Mouse (Mus musculus) limb, embryonic 12.5 days (tissue): Measurements from ENCODE around the gene Gadd45a. TPM values are rescaled to one million over a fixed set of nuclear protein-coding genes. Genes with fewer than 3 reads are reported as not detected.
A peak's percentile ranks its signal among the peaks of the same experiment; 100 is the strongest.
"Not testable (repeated sequence)": the region's sequence is repeated elsewhere in the genome, so short reads cannot be mapped to it uniquely, and the experiment has no call there.

ENCODE experiments used
- ATAC-seq: fragments of 200-750 bp; cut with Nextera tagmentation; 2 replicates; pipeline ENCODE4 v1.8.0; 2017; ENCODE audit warnings: low read depth, moderate TSS enrichment; ENCODE audit not compliant: insufficient number of reproducible peaks, insufficient read depth, low FRiP score, low TSS enrichment
- H3K27ac ChIP-seq: fragments of 300-500 bp; sonication (generic); 2 replicates; pipeline ENCODE4 v1.5.1; 2016; ENCODE audit warnings: mild to moderate bottlenecking, moderate library complexity
- H3K27me3 ChIP-seq: fragments of 300-500 bp; sonication (generic); 2 replicates; pipeline ENCODE4 v1.6.1; 2016; ENCODE audit warnings: mild to moderate bottlenecking, moderate library complexity
- H3K36me3 ChIP-seq: fragments of 300-500 bp; sonication (generic); 2 replicates; pipeline ENCODE4 v1.6.1; 2016; ENCODE audit warnings: mild to moderate bottlenecking, moderate library complexity
- H3K4me1 ChIP-seq: fragments of 300-500 bp; sonication (generic); replicated peaks from 2 replicates; pipeline ENCODE4 v1.6.1; 2016
- H3K4me2 ChIP-seq: fragments of 300-500 bp; sonication (generic); 2 replicates; pipeline ENCODE4 v1.6.1; 2016; ENCODE audit warnings: mild to moderate bottlenecking, moderate library complexity
- H3K4me3 ChIP-seq: fragments of 300-500 bp; sonication (generic); replicated peaks from 2 replicates; pipeline ENCODE4 v1.5.1; 2016; ENCODE audit warnings: mild to moderate bottlenecking
- H3K9ac ChIP-seq: fragments of 300-500 bp; sonication (generic); replicated peaks from 2 replicates; pipeline ENCODE4 v1.6.1; 2016; ENCODE audit warnings: mild to moderate bottlenecking, moderate library complexity
- H3K9me3 ChIP-seq: fragments of 300-500 bp; sonication (generic); 2 replicates; pipeline ENCODE4 v1.6.1; 2016; ENCODE audit warnings: mild to moderate bottlenecking, moderate library complexity
- WGBS: fragments of 180-500 bp; shearing (Covaris S2); methylation state at CpG from one replicate; pipeline ENCODE4 v1.1.7; 2016; 5-methylcytosine and 5-hydroxymethylcytosine counted together
- polyA plus RNA-seq: library from polyadenylated mRNA; unstranded; fragments of >200 nt; fragmentation: Nextera tagmentation; extraction: Ambion mirVana; gene quantifications from 2 replicates; pipeline ENCODE4 v1.2.1, GENCODE M21; 2016

Gadd45a gene
- polyA plus RNA-seq, 1 experiment from 2014 or later: 23.1 TPM

DNA sequence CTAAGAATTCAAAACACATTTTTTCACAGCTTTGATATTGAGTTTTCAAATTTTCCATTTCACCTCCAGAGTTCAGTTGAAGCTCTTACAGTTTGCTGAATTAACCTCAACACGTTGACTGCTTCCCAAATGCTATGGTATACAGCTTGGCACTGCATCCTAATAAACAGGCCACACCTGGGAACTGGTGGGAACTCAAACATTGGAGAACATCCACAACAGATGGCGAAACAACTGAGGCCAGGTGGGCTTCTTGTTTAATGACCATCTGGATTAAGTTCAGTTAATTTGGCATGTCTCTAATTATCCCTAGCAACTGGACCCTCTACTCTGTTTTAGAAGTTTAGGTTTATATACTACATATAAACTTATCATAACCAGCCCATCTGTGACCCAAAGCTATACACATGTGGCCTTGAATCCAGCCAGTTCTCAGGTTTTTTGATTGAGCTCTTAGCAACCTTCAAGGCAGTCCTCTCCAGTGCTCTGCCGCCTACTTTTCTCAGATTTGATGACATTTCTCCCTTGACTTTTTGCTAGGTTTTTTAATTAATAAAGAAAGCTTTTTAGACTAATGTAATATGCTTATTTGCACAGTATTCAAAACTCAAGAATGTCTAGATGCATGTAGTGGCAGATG is 10.9 kb upstream of the Gadd45a start:
- no peaks in the 10 kb centered on the region for H3K9me3 ChIP-seq
- ATAC-seq: 0 out of 2 replicates have a peak, but pooled peaks have one; percentile 47
- no peak overlapping the region for H3K9ac ChIP-seq
- peaks cover 17% of the 10 kb centered on the region for H3K4me1 ChIP-seq
- H3K27me3 ChIP-seq: no peaks in the 10 kb centered on the region
- no peak overlapping the region for H3K4me3 ChIP-seq
- 33% methylated on average over 3 of the region's 3 CpGs for WGBS
- no peak overlapping the region for H3K27ac ChIP-seq
- H3K36me3 ChIP-seq: no peaks in the 10 kb centered on the region
- H3K4me2 ChIP-seq: no peak overlapping the region

GRCm38 (mm10) chr6:67046937-67047336 is 9.7 kb upstream of the Gadd45a start:
- peaks cover 17% of the 10 kb centered on the region for H3K4me1 ChIP-seq

DNA sequence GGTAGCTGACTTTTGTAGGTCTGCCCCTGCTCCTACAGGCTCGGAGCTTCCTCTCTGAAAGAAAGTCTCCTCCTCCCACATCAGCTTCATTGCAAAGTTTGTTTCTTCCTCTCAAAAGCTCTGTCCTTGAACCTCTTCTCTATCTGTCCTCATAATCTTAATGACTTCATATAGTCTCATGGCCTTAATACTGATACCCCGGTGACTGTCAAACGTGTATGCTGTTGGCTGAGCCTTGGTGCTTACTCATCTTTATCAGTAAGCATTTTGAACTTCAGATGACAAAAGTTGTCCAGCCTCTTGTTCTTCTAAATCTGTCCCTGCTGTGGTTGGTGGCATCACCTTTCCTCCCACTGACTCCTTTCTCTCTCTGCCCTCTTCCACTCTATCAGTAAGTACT is 8.2 kb upstream of the Gadd45a start:
- ATAC-seq: no peak
- Histone ChIP-seq H3K4me3 (no peak overlapping the region), H3K9ac (no peak overlapping the region), H3K9me3 (no peaks in the 10 kb centered on the region), H3K27me3 (no peaks in the 10 kb centered on the region), H3K27ac (no peak overlapping the region), H3K4me1 (peaks cover 17% of the 10 kb centered on the region), H3K4me2 (no peak overlapping the region), H3K36me3 (no peaks in the 10 kb centered on the region)
- 91% methylated on average over 3 of the region's 3 CpGs for WGBS

More at GRCm38 (mm10) chr6:67046937-67047336, 9.7 kb upstream of the Gadd45a start:
- Histone ChIP-seq H3K4me3 (no peak overlapping the region), H3K27me3 (no peaks in the 10 kb centered on the region), H3K9me3 (no peaks in the 10 kb centered on the region), H3K36me3 (no peaks in the 10 kb centered on the region), H3K9ac (no peak overlapping the region), H3K4me2 (no peak overlapping the region), H3K27ac (no peak overlapping the region)
- 64% methylated on average over 3 of the region's 3 CpGs for WGBS
- ATAC-seq: no peak

DNA sequence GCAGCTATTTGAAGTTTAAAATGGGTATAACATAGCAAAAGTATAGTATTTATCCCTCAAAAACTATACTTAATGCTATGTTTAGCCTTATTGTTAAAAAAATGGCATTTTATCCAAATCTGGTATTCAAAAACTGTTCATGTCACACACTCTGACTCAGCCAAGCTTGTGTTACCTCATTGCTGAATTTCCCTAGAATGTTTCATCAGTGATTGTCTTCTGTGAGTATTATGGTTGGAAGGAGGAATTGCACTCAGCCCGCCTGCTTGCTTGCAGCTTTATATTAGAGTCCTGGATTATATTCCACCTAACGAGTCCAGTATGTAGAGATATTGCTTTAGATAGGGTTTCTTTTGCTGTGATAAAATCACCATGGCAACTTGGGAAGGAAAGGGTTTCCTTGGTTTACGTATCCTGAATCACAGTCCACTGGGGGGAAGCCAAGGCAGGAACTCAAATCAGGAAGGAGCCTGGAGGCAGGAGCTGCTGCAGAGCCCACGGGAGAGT is 3.7 kb upstream of the Gadd45a start:
- H3K9ac ChIP-seq: no peak overlapping the region
- no peak for ATAC-seq
- H3K27me3 ChIP-seq: no peaks in the 10 kb centered on the region
- H3K4me2 ChIP-seq: no peak overlapping the region
- WGBS: 50% methylated on average over 4 of the region's 4 CpGs
- peaks cover 9% of the 10 kb centered on the region for H3K4me1 ChIP-seq
- no peak overlapping the region for H3K4me3 ChIP-seq
- H3K36me3 ChIP-seq: no peaks in the 10 kb centered on the region
- no peaks in the 10 kb centered on the region for H3K9me3 ChIP-seq
- H3K27ac ChIP-seq: no peak overlapping the region

- H3K36me3 ChIP-seq: no peaks in the 10 kb centered on the region
- H3K4me3 ChIP-seq: no peak overlapping the region
- H3K4me2 ChIP-seq: no peak overlapping the region
- H3K9ac ChIP-seq: no peak overlapping the region
- peaks cover 25% of the 10 kb centered on the region for H3K4me1 ChIP-seq
- ATAC-seq: no peak
- H3K27me3 ChIP-seq: no peaks in the 10 kb centered on the region
- no peaks in the 10 kb centered on the region for H3K9me3 ChIP-seq
- 98% methylated on average over 3 of the region's 3 CpGs for WGBS
- no peak overlapping the region for H3K27ac ChIP-seq
Measured at GRCm38 (mm10) chr6:67038964-67039363, 1.7 kb upstream of the Gadd45a start.

DNA sequence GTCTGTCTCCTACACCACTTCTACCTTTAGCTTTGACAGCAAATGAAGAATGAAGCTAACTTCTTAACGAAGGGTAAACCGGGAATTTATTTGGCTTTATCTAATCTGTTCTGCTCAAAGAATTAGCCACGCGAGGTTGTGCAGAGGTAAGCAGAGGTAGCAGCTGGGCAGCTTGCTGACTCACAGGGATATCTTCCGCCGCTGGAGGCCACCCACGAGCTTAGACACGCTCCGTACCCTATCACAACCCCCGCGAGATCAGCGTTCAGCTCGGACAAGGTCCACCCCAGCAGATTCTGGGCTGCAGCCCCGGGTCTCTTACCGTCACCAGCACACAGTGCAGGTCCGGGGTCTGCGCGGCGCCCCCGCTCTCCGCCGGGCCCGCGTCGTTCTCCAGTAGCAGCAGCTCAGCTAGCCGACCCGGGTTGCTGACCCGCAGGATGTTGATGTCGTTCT is 873 bp downstream of the Gadd45a start:
- WGBS: under 1% methylated on average over 29 of the region's 29 CpGs
- H3K9me3 ChIP-seq: no peaks in the 10 kb centered on the region

DNA sequence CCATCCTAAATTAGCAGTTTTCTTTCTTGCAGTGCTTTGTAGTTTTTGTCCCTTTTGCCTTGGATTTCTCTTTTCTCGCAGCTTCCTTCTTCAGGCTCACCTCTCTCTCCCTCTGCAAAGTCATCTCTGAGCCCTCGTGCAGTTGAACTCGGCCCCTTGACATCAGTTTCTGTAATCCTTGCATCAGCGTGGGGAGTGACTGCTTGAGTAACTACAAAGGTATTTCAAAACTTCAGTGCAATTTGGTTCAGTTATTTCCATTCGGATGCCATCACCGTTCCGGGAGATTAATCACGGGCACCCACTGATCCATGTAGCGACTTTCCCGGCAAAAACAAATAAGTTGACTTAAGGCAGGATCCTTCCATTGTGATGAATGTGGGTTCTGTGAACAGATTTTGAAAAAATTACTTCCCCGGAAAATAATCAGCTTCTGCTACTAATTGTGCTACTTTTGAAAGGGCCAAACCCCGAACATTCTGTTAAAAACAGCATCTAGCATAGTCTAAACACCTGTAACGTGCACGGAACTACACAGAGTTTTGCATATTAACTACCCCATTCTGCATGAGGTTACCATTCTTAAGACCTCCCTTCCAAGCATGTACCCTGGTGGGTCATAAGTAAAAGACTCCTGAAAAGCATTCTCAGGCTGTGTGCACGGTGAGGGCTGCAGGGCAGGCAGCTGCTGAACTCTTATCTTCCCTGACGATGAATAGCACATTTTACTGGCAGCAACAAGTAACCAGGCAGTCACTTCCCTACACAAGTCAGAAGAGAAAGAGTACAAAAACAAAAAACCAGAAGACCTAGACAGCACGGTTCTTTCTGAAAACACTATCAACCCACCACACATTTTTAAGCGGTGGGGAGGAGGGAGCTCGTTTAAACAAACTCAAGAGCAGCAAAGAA is 1.6 kb downstream of the Gadd45a start:
- WGBS: 31% methylated on average over 19 of the region's 19 CpGs
- no peak for ATAC-seq
- 0 out of 2 replicates have a peak, but pooled peaks cover 3% of the 10 kb centered on the region for H3K27me3 ChIP-seq
- peak overlapping the region; percentile 80; the same call in 1 of the 2 replicates for H3K9ac ChIP-seq
- peak overlapping the region; percentile 68 for H3K4me2 ChIP-seq
- H3K36me3 ChIP-seq: no peaks in the 10 kb centered on the region
- H3K27ac ChIP-seq: peak overlapping the region; percentile 96; the same call in 1 of the 2 replicates
- H3K4me3 ChIP-seq: peak overlapping the region; percentile 74
- H3K4me1 ChIP-seq: peaks cover 25% of the 10 kb centered on the region
- no peaks in the 10 kb centered on the region for H3K9me3 ChIP-seq

More for the DNA sequence above, 873 bp downstream of the Gadd45a start:
- Histone ChIP-seq H3K4me1 (peaks cover 25% of the 10 kb centered on the region), H3K4me3 (peak overlapping the region; percentile 74), H3K27me3 (no peaks in the 10 kb centered on the region), H3K4me2 (peak overlapping the region; percentile 68), H3K9ac (peak overlapping the region; percentile 80), H3K36me3 (no peaks in the 10 kb centered on the region), H3K27ac (peak overlapping the region; percentile 96)
- ATAC-seq: peak; percentile 66

DNA sequence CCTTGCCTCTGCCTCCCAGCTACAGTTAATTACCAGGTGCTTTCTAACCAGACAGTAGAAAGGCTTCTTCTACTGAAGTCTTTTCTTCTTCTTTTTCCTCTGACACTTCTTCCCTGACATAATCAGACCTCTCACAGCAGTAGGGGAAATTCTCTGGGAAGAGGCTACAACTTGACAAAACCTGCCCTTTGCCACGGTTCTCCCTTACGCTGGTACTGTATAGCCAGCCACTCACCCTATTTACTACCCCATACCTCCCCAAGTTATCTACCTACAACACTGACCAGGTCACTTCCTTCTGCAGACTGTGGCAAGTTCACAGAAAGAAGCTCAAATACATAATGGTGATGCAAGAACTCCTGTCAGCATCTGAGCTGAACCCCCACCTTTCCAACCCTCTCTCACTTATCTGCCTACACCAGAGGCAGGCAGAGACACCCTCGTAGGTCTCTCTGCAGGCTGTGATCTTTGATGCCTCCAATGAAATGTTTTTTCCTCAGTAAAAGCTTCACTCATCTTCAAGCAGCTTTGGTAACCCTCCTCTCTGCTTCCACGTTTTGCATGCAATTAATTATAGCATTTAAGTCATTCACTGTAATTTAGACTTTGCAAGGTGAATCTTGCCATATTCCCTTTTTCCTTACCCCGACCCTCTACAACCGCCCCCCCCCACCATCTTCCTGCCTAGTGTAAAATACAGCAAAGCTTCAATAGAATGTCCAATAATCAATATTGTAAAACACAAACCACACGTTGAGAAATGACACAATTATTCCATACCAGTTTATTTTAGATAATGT is 2.7 kb downstream of the Gadd45a start:
- no peak for ATAC-seq
- Histone ChIP-seq H3K4me1 (peaks cover 28% of the 10 kb centered on the region), H3K27ac (no peak overlapping the region), H3K4me3 (no peak overlapping the region), H3K27me3 (0 out of 2 replicates have a peak, but pooled peaks cover 3% of the 10 kb centered on the region), H3K36me3 (no peaks in the 10 kb centered on the region), H3K9me3 (no peaks in the 10 kb centered on the region), H3K9ac (no peak overlapping the region), H3K4me2 (peak overlapping the region; percentile 24; the same call in 1 of the 2 replicates)
- WGBS: 59% methylated on average over 7 of the region's 7 CpGs

GRCm38 (mm10) chr6:67033604-67034003 is 3.7 kb downstream of the Gadd45a start:
- Histone ChIP-seq H3K4me3 (no peak overlapping the region), H3K27ac (no peak overlapping the region), H3K4me1 (peaks cover 29% of the 10 kb centered on the region), H3K4me2 (no peak overlapping the region), H3K9me3 (no peaks in the 10 kb centered on the region), H3K9ac (no peak overlapping the region), H3K36me3 (no peaks in the 10 kb centered on the region), H3K27me3 (0 out of 2 replicates have a peak, but pooled peaks cover 3% of the 10 kb centered on the region)
- ATAC-seq: no peak
- WGBS: 70% methylated on average over 4 of the region's 4 CpGs

- not testable (repeated sequence) for H3K4me2 ChIP-seq, ATAC-seq, H3K27me3 ChIP-seq, H3K4me3 ChIP-seq, H3K36me3 ChIP-seq, H3K9ac ChIP-seq, H3K9me3 ChIP-seq, H3K27ac ChIP-seq
- WGBS: 100% methylated on average over 3 of the region's 4 CpGs
- peaks cover 24% of the 10 kb centered on the region for H3K4me1 ChIP-seq
Measured at GRCm38 (mm10) chr6:67032972-67033371, 4.3 kb downstream of the Gadd45a start.
